Mouse (Mus musculus) layer of hippocampus, postnatal 14 days (tissue): ENCODE results near the gene Slc5a3. TPM values are rescaled to one million over a fixed set of nuclear protein-coding genes. Genes with fewer than 3 reads are reported as not detected.
A peak's percentile ranks its signal among the peaks of the same experiment; 100 is the strongest.

ENCODE experiments used
- DNase-seq, 2 experiments: peaks; one replicate each; pipeline ENCODE4 v3.0.0; 2021 to 2022; ENCODE audit warnings: low spot score in 2 of 2, mixed read lengths in 1 of 2
- long read RNA-seq, 2 experiments: library from polyadenylated mRNA; stranded (forward); transcript quantifications; one replicate each; pipeline ENCODE4 v2.0.0; 2021
- total RNA-seq, 2 experiments: library from RNA; stranded (reverse); gene quantifications; 2 replicates each; pipeline ENCODE4 v1.2.3; 2021

Gene Slc5a3
- 10 to 100 TPM; 15.1 to 17.6 TPM for total RNA-seq
- long read RNA-seq, experiment 1, full-length matches to known transcripts: 1 of 1 reads
- long read RNA-seq, experiment 1, partial matches to known transcripts: 0 of 1 reads
- long read RNA-seq, experiment 1, other reads (novel, unspliced or antisense): 0 of 1 reads
- long read RNA-seq, experiment 2, full-length matches to known transcripts: 2 of 2 reads
- long read RNA-seq, experiment 2, partial matches to known transcripts: 0 of 2 reads
- long read RNA-seq, experiment 2, other reads (novel, unspliced or antisense): 0 of 2 reads

GRCm38 (mm10) chr16:92057852-92058643 is at the start of gene Slc5a3, which contains the start of the genes Mrps6 and Gm49711:
TSS of gene Slc5a3 (plus strand) at chr16:92058322.
TSS of gene Mrps6 (plus strand) at chr16:92058270.
TSS of gene Gm49711 (plus strand) at chr16:92058316.
- peak; percentile 87 to 91 for DNase-seq

- no peak for DNase-seq
Measured at GRCm38 (mm10) chr16:92009586-92009985, 48.5 kb upstream of the Slc5a3 start.

- DNase-seq: no peak
Measured at GRCm38 (mm10) chr16:92016792-92017191, 41.3 kb upstream of the Slc5a3 start.

GRCm38 (mm10) chr16:92019141-92020118 is 38.7 kb upstream of the Slc5a3 start:
- peak; percentile 12 to 40 for DNase-seq

- DNase-seq: no peak
Measured at GRCm38 (mm10) chr16:92021656-92022400, 36.3 kb upstream of the Slc5a3 start.

- DNase-seq: no peak
Measured at GRCm38 (mm10) chr16:92022494-92023283, 35.4 kb upstream of the Slc5a3 start.

GRCm38 (mm10) chr16:92033286-92033685 is 24.8 kb upstream of the Slc5a3 start:
- no peak for DNase-seq

- no peak for DNase-seq
Measured at GRCm38 (mm10) chr16:92034676-92035075, 23.4 kb upstream of the Slc5a3 start.

GRCm38 (mm10) chr16:92036701-92037100 is 21.4 kb upstream of the Slc5a3 start:
- DNase-seq: no peak

- no peak for DNase-seq
Measured at GRCm38 (mm10) chr16:92037891-92038607, 20.1 kb upstream of the Slc5a3 start.

- DNase-seq: no peak
Measured at GRCm38 (mm10) chr16:92039421-92039820, 18.7 kb upstream of the Slc5a3 start.

GRCm38 (mm10) chr16:92039966-92040365 is 18.2 kb upstream of the Slc5a3 start:
- no peak for DNase-seq

- no peak for DNase-seq
Measured at GRCm38 (mm10) chr16:92051777-92052310, 6.3 kb upstream of the Slc5a3 start.

- DNase-seq: no peak
Measured at GRCm38 (mm10) chr16:92052569-92052968, 5.6 kb upstream of the Slc5a3 start.

- DNase-seq: no peak
Measured at GRCm38 (mm10) chr16:92056711-92057110, 1.4 kb upstream of the Slc5a3 start.

GRCm38 (mm10) chr16:92057456-92057851 is 668 bp upstream of the Slc5a3 start:
- no peak for DNase-seq

- peak in 1 of 2 experiments; percentile 11 for DNase-seq
Measured at GRCm38 (mm10) chr16:92058644-92059620, 810 bp downstream of the Slc5a3 start.
